Mouse (Mus musculus): Measurements from ENCODE around the gene Mitf.

DNA sequence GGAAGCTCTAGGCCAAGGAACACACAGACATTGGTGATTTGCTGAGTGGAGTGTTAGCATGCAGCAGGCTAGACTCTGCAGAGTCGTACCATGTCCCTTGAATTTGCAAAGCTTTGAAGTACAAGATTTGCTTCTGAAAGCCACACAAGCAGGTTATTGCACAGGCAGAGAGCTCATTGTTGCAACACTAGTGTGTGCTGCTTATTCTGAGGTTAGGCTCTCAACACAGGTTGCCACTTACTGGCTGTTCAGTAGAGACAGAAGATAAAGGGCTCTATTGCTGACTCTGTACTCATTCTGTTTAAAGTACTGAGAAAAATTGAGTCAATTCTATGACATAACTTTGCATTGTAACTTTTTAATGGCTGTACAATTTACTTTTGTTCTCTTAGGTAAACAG is 61.2 kb downstream of the Mitf start:
- no peak for TF ChIP-seq CTCF (IDR thresholded peaks at IDR 0.05; ENCODE audit: borderline replicate concordance, insufficient read depth, low read depth, low read length)
- no peak for TF ChIP-seq POLR2A (IDR thresholded peaks at IDR 0.05; ENCODE audit: borderline replicate concordance, insufficient read depth, low read length)

All from cerebellum, adult 2 months (tissue).